Comparison of ENCODE assay signal across 31 mouse cellular contexts in the genomic region with DNA sequence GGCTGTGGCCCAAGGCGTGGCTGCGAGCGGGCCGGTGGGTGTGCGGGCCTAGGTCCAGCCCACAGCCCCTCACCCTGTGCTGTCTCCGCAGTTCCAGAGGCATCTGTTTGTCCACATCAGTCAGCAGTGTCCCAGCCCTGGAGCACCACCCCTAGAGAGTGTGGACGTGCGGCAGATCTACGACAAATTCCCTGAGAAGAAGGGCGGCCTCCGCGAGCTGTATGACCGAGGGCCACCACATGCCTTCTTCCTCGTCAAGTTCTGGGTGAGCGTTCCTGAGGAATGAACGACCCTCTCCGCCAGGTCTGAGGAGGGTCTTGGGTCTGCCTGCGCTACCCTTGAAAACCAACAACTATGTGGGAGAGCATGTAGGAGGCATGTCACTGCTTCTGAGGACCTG. TPM values are rescaled to one million over a fixed set of nuclear protein-coding genes. Genes with fewer than 3 reads are reported as not detected.
DNase-seq lines count a peak whose midpoint lies in the region; ATAC-seq and TF ChIP-seq lines count a peak whose summit lies in the region.
"Had no signal": no experiment of that assay in that cellular context is flagged by ENCODE, and none has a peak within 500 bp of the region (broad histone marks: within the 10 kb centered on the region; RNA-seq: fewer than 3 reads in every experiment).

No protein-coding gene starts in this region.

- H3K4me3 ChIP-seq in forebrain, embryonic 11.5 days (ENCODE audit: low read depth, low read length): no peak overlapping the region
- H3K4me3 ChIP-seq in forebrain, embryonic 12.5 days (replicated peaks): no peak overlapping the region
- H3K4me3 ChIP-seq in ES-Bruce4 (ENCODE audit: low read depth, low read length): peak overlapping the region; percentile 1; the same call in 1 of the 2 replicates
- H3K4me3 ChIP-seq in stomach, postnatal 0 days (ENCODE audit: low read depth, low read length): no peak overlapping the region
- H3K4me3 ChIP-seq: embryonic facial prominence, embryonic 10.5 days; embryonic facial prominence, embryonic 15.5 days had no signal

- H3K9me3 ChIP-seq in forebrain, embryonic 11.5 days (ENCODE audit: control insufficient read depth, low read length): no peaks in the 10 kb centered on the region
- no peaks in the 10 kb centered on the region for H3K9me3 ChIP-seq in forebrain, embryonic 12.5 days
- H3K9me3 ChIP-seq in ES-Bruce4 (replicated peaks; ENCODE audit: control insufficient read depth, insufficient read depth, low read length, poor library complexity, severe bottlenecking): no peaks in the 10 kb centered on the region
- no peaks in the 10 kb centered on the region for H3K9me3 ChIP-seq in stomach, postnatal 0 days (ENCODE audit: control insufficient read depth, low read length)
- H3K9me3 ChIP-seq: embryonic facial prominence, embryonic 10.5 days; embryonic facial prominence, embryonic 15.5 days had no signal

- H3K9ac ChIP-seq in forebrain, embryonic 11.5 days (ENCODE audit: low read length): no peak overlapping the region
- H3K9ac ChIP-seq in forebrain, embryonic 12.5 days: no peak overlapping the region
- no peak overlapping the region for H3K9ac ChIP-seq in ES-Bruce4 (ENCODE audit: low read depth, poor library complexity, severe bottlenecking)
- H3K9ac ChIP-seq in stomach, postnatal 0 days (ENCODE audit: low read length): no peak overlapping the region
- H3K9ac ChIP-seq: embryonic facial prominence, embryonic 15.5 days had no signal

- no peak for TF ChIP-seq EP300 in ES-Bruce4 (IDR thresholded peaks at IDR 0.05; ENCODE audit: insufficient read depth, low read depth, low read length)
- no peak for TF ChIP-seq EP300 in stomach, postnatal 0 days (optimal IDR thresholded peaks at IDR 0.05)

- peak; percentile 46 for DNase-seq in forebrain, embryonic 11.5 days (ENCODE audit: low spot score)
- DNase-seq in kidney, postnatal 10 days: peak; percentile 5
- no peak for DNase-seq in kidney, adult 18-20 months
- peak; percentile 11 for DNase-seq in stomach, postnatal 0 days (ENCODE audit: low spot score)
- DNase-seq in layer of hippocampus, postnatal 14 days (ENCODE audit: low spot score in 2 of 2): no peak
- DNase-seq: adrenal gland, postnatal 36 days; cerebellum, adult 18-20 months; gastrocnemius, postnatal 36 days; kidney, adult 2 months; layer of hippocampus, postnatal 36 days; left cerebral cortex, postnatal 4 days; midbrain, embryonic 14.5 days; thymus, postnatal 14 days had no signal

- TF ChIP-seq POLR2A in ES-Bruce4 (IDR thresholded peaks at IDR 0.05; ENCODE audit: insufficient read depth, low read length): no peak

- no peaks in the 10 kb centered on the region for H3K27me3 ChIP-seq in forebrain, embryonic 11.5 days (ENCODE audit: control insufficient read depth, insufficient read depth, low read length)
- H3K27me3 ChIP-seq in forebrain, embryonic 12.5 days: no peaks in the 10 kb centered on the region; the same call in 1 of the 2 replicates
- no peaks in the 10 kb centered on the region for H3K27me3 ChIP-seq in ES-Bruce4 (ENCODE audit: control insufficient read depth, insufficient read depth, low read length, poor library complexity, severe bottlenecking)
- H3K27me3 ChIP-seq in stomach, postnatal 0 days (ENCODE audit: control insufficient read depth, insufficient read depth, low read length): no peaks in the 10 kb centered on the region
- H3K27me3 ChIP-seq: embryonic facial prominence, embryonic 15.5 days had no signal

- peaks cover 4% of the 10 kb centered on the region; the same call in 1 of the 2 replicates for H3K4me1 ChIP-seq in forebrain, embryonic 11.5 days (replicated peaks; ENCODE audit: control insufficient read depth, insufficient read depth, low read length)
- peaks cover 17% of the 10 kb centered on the region for H3K4me1 ChIP-seq in forebrain, embryonic 12.5 days
- peaks cover 7% of the 10 kb centered on the region for H3K4me1 ChIP-seq in ES-Bruce4 (ENCODE audit: control insufficient read depth, insufficient read depth, low read length)
- no peaks in the 10 kb centered on the region for H3K4me1 ChIP-seq in stomach, postnatal 0 days (replicated peaks; ENCODE audit: control insufficient read depth, insufficient read depth)

- ATAC-seq in forebrain, embryonic 11.5 days (replicated peaks; ENCODE audit: low FRiP score): no peak
- no peak for ATAC-seq in forebrain, embryonic 12.5 days (ENCODE audit: low FRiP score)
- ATAC-seq in stomach, postnatal 0 days (ENCODE audit: low FRiP score, low TSS enrichment): no peak
- ATAC-seq: forebrain, embryonic 14.5 days; hindbrain, embryonic 16.5 days; lung, postnatal 0 days had no signal

- 96% methylated on average over 18 of the region's 18 CpGs for WGBS in forebrain, embryonic 11.5 days
- 94% methylated on average over 18 of the region's 18 CpGs for WGBS in forebrain, embryonic 12.5 days
- WGBS in stomach, postnatal 0 days: 95% methylated on average over 18 of the region's 18 CpGs

- H3K4me2 ChIP-seq in forebrain, embryonic 11.5 days (ENCODE audit: low read depth, low read length, severe bottlenecking): no peak overlapping the region
- no peak overlapping the region for H3K4me2 ChIP-seq in forebrain, embryonic 12.5 days
- no peak overlapping the region for H3K4me2 ChIP-seq in stomach, postnatal 0 days (replicated peaks; ENCODE audit: low read depth)
- H3K4me2 ChIP-seq: embryonic facial prominence, embryonic 15.5 days; liver, embryonic 11.5 days had no signal

- TF ChIP-seq CTCF in ES-Bruce4 (IDR thresholded peaks at IDR 0.05; ENCODE audit: low read depth, low read length): no peak
- no peak for TF ChIP-seq CTCF in stomach, postnatal 0 days (IDR thresholded peaks at IDR 0.05; ENCODE audit: low read depth)

- H3K36me3 ChIP-seq in forebrain, embryonic 11.5 days (ENCODE audit: control insufficient read depth, insufficient read depth, low read length): peaks cover 40% of the 10 kb centered on the region
- peaks cover 86% of the 10 kb centered on the region for H3K36me3 ChIP-seq in forebrain, embryonic 12.5 days (replicated peaks)
- H3K36me3 ChIP-seq in ES-Bruce4 (ENCODE audit: control insufficient read depth, insufficient read depth, low read length, poor library complexity, severe bottlenecking): peaks cover 11% of the 10 kb centered on the region; the same call in 1 of the 2 replicates
- H3K36me3 ChIP-seq in stomach, postnatal 0 days (ENCODE audit: control insufficient read depth, insufficient read depth, low read length): peaks cover 15% of the 10 kb centered on the region

- H3K27ac ChIP-seq in forebrain, embryonic 11.5 days (ENCODE audit: low read depth, low read length): no peak overlapping the region
- H3K27ac ChIP-seq in forebrain, embryonic 12.5 days: no peak overlapping the region
- peak overlapping the region; percentile 49 for H3K27ac ChIP-seq in ES-Bruce4 (ENCODE audit: insufficient read depth, low read length)
- no peak overlapping the region for H3K27ac ChIP-seq in stomach, postnatal 0 days (replicated peaks)
- H3K27ac ChIP-seq: embryonic facial prominence, embryonic 10.5 days; embryonic facial prominence, embryonic 15.5 days; macrophage had no signal

RNA-seq across cellular contexts. Expression of a gene that starts 10.4 kb away (rescaled TPM):
- 0.60 and 1.1 TPM in 2 replicates for polyA plus RNA-seq in forebrain, embryonic 11.5 days (2014; fragmentation: Nextera tagmentation; extraction: Ambion mirVana)
- 1.2 and 1.3 TPM in 2 replicates for polyA plus RNA-seq in forebrain, embryonic 12.5 days (2016; fragmentation: Nextera tagmentation; extraction: Ambion mirVana)
- polyA plus RNA-seq in ES-Bruce4 (2011; ENCODE audit: insufficient read depth, insufficient read length, low read depth, missing spikeins): 2.2 and 3.4 TPM in 2 replicates
- 1.5 and 1.8 TPM in 2 replicates for polyA plus RNA-seq in stomach, postnatal 0 days (2015; fragmentation: Nextera tagmentation; extraction: Ambion mirVana)
- total RNA-seq in layer of hippocampus, postnatal 14 days (2021): 1 to 10 TPM; 4.0 TPM

RNA-seq across cellular contexts. Expression of a gene that starts 12.3 kb away (rescaled TPM):
- polyA plus RNA-seq in forebrain, embryonic 11.5 days (2014; fragmentation: Nextera tagmentation; extraction: Ambion mirVana): 0.36 TPM in 1 of 2 replicates, not detected in the other
- 0.09 and 0.20 TPM in 2 replicates for polyA plus RNA-seq in forebrain, embryonic 12.5 days (2016; fragmentation: Nextera tagmentation; extraction: Ambion mirVana)
- polyA plus RNA-seq in ES-Bruce4 (2011; ENCODE audit: insufficient read depth, insufficient read length, low read depth, missing spikeins): 0.55 and 0.63 TPM in 2 replicates
- polyA plus RNA-seq in stomach, postnatal 0 days (2015; fragmentation: Nextera tagmentation; extraction: Ambion mirVana): 0.07 and 0.18 TPM in 2 replicates
- 1 to 10 TPM; 1.4 to 2.3 TPM for total RNA-seq in layer of hippocampus, postnatal 14 days (2021)
- total RNA-seq: adrenal gland, adult 18-20 months; adrenal gland, postnatal 36 days; gastrocnemius, postnatal 36 days; hematopoietic stem cell, adult 5-6 weeks; megakaryocyte-erythroid progenitor cell, adult 5-6 weeks; monocyte, adult 5-6 weeks had no signal
- polyA plus RNA-seq: C2C12; heart, postnatal 0 days; liver, embryonic 16.5 days; lung, postnatal 0 days; macrophage; urinary bladder, adult 2 months had no signal

RNA-seq across cellular contexts. Expression of a gene that starts 13.0 kb away (rescaled TPM):
- polyA plus RNA-seq in forebrain, embryonic 11.5 days (2014; fragmentation: Nextera tagmentation; extraction: Ambion mirVana): 297 and 318 TPM in 2 replicates
- polyA plus RNA-seq in forebrain, embryonic 12.5 days (2016; fragmentation: Nextera tagmentation; extraction: Ambion mirVana): 245 and 256 TPM in 2 replicates
- 147 and 152 TPM in 2 replicates for polyA plus RNA-seq in ES-Bruce4 (2011; ENCODE audit: insufficient read depth, insufficient read length, low read depth, missing spikeins)
- 26.8 and 29.5 TPM in 2 replicates for polyA plus RNA-seq in stomach, postnatal 0 days (2015; fragmentation: Nextera tagmentation; extraction: Ambion mirVana)
- 10 to 100 TPM in 1 of 2 experiments, 1 to 10 TPM in 1; 6.9 to 11.5 TPM for total RNA-seq in layer of hippocampus, postnatal 14 days (2021)
- total RNA-seq: megakaryocyte-erythroid progenitor cell, adult 5-6 weeks had no signal
- polyA plus RNA-seq: macrophage had no signal

RNA-seq across cellular contexts. Expression of a gene that starts 16.6 kb away (rescaled TPM):
- 0.48 TPM in 1 of 2 replicates, not detected in the other for polyA plus RNA-seq in forebrain, embryonic 11.5 days (2014; fragmentation: Nextera tagmentation; extraction: Ambion mirVana)
- polyA plus RNA-seq in forebrain, embryonic 12.5 days (2016; fragmentation: Nextera tagmentation; extraction: Ambion mirVana): 0.72 and 0.78 TPM in 2 replicates
- 4.2 and 8.6 TPM in 2 replicates for polyA plus RNA-seq in ES-Bruce4 (2011; ENCODE audit: insufficient read depth, insufficient read length, low read depth, missing spikeins)
- polyA plus RNA-seq in stomach, postnatal 0 days (2015; fragmentation: Nextera tagmentation; extraction: Ambion mirVana): 48.4 TPM in 2 replicates
- 1 to 10 TPM; 2.6 to 3.3 TPM for total RNA-seq in layer of hippocampus, postnatal 14 days (2021)
- total RNA-seq: adrenal gland, adult 18-20 months; adrenal gland, postnatal 36 days; gastrocnemius, postnatal 36 days had no signal
- polyA plus RNA-seq: heart, postnatal 0 days; kidney, embryonic 16.5 days; macrophage had no signal

RNA-seq across cellular contexts. Expression of a gene that starts 23.9 kb away (rescaled TPM):
- 0.83 and 0.90 TPM in 2 replicates for polyA plus RNA-seq in forebrain, embryonic 11.5 days (2014; fragmentation: Nextera tagmentation; extraction: Ambion mirVana)
- polyA plus RNA-seq in forebrain, embryonic 12.5 days (2016; fragmentation: Nextera tagmentation; extraction: Ambion mirVana): 1.2 TPM in 2 replicates
- 2.2 and 2.6 TPM in 2 replicates for polyA plus RNA-seq in ES-Bruce4 (2011; ENCODE audit: insufficient read depth, insufficient read length, low read depth, missing spikeins)
- 0.07 and 0.13 TPM in 2 replicates for polyA plus RNA-seq in stomach, postnatal 0 days (2015; fragmentation: Nextera tagmentation; extraction: Ambion mirVana)
- 1 to 10 TPM; 2.0 to 2.7 TPM for total RNA-seq in layer of hippocampus, postnatal 14 days (2021)
- total RNA-seq: adrenal gland, postnatal 36 days; gastrocnemius, postnatal 36 days; monocyte, adult 5-6 weeks had no signal
- polyA plus RNA-seq: C2C12; liver, embryonic 16.5 days; macrophage had no signal

Comparison
In these comparisons a context has a peak if more than half of its experiments do, and no peak if none do; other contexts are left out.
1. DNase-seq: peak in forebrain, embryonic 11.5 days (single experiment), kidney, postnatal 10 days (single experiment) and stomach, postnatal 0 days (single experiment); none in kidney, adult 18-20 months (single experiment) and layer of hippocampus, postnatal 14 days (0 of 2).